Mouse (Mus musculus) olfactory bulb, adult 2 months (tissue): ENCODE data around the gene Atn1.

Experiments
- CTCF ChIP-seq: fragments of 200-500 bp; IDR thresholded peaks from 2 replicates; pipeline ENCODE4 v1.5.1; 2012; ENCODE audit warnings: low read depth, mild to moderate bottlenecking, low read length, moderate library complexity; ENCODE audit not compliant: insufficient read depth
- POLR2A ChIP-seq: fragments of 200-500 bp; IDR thresholded peaks from 2 replicates; pipeline ENCODE4 v1.6.1; 2012; ENCODE audit warnings: mild to moderate bottlenecking, low read depth, low read length, moderate library complexity; ENCODE audit not compliant: insufficient read depth

DNA sequence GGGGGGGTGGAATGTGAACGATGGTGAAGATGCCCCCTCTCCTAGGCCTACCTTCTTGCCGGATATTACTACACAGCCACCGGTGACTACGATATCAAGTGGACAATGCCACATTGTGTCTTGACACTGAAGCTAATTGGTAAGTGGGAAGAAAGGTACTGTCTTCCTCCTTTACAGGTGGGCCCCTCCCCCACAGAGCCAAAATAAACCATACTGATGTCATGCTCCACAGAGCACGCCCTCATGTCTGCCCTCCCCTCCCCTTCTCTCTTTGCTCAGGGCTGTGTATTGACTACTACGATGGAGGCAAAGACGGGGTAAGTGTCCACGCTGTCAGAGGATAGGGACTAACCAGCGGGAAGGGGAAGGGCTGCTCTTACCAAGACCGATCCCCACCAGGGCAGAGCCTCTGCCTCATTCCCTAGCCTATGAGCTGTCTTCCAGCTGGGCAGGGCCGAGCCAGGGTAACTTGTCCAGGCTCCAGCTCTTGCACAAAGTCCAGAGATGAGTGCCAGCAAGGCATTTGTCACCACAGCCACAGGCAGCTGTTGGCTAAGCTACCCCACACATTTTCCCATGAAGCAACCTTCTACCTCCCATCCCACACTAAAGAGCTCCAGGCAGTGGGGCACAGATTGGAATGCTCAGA is 56.2 kb downstream of the Atn1 start:
- TF ChIP-seq CTCF, result no peak
- TF ChIP-seq POLR2A, result no peak
